Mouse (Mus musculus): ENCODE measurements at regions not wholly inside any gene's neighbourhood (a gene's known extent, or its start where the extent isn't known, plus 50 kb on each side); places are given as distances from the start of the nearest gene placed in this dataset.

- H3K27ac ChIP-seq (ENCODE audit: low read depth, low read length), result no peak overlapping the region
- H3K36me3 ChIP-seq (ENCODE audit: control insufficient read depth, insufficient read depth, low read length), result no peaks in the 10 kb centered on the region
- no peaks in the 10 kb centered on the region for H3K9me3 ChIP-seq (replicated peaks; ENCODE audit: control insufficient read depth, low read length)
- H3K4me2 ChIP-seq (ENCODE audit: low read length), result no peak overlapping the region
- WGBS, result 100% methylated on average over 1 of the region's 1 CpGs
- DNase-seq (ENCODE audit: low spot score) (no peak), ATAC-seq (no peak)
- no peaks in the 10 kb centered on the region for H3K4me1 ChIP-seq (ENCODE audit: control insufficient read depth, insufficient read depth, low read length)
- H3K9ac ChIP-seq (ENCODE audit: low read length), result no peak overlapping the region
- H3K27me3 ChIP-seq (replicated peaks; ENCODE audit: control insufficient read depth, insufficient read depth, low read length), result no peaks in the 10 kb centered on the region
- no peak overlapping the region for H3K4me3 ChIP-seq (ENCODE audit: low read depth, low read length)
Observed at GRCm38 (mm10) chr8:53985685-53986084, 91.7 kb upstream of the Vegfc start.

GRCm38 (mm10) chr8:53994208-53994607 lies 83.2 kb upstream of the Vegfc start:
- ATAC-seq (no peak), DNase-seq (ENCODE audit: low spot score) (no peak)
- H3K4me1 ChIP-seq (ENCODE audit: control insufficient read depth, insufficient read depth, low read length), result no peaks in the 10 kb centered on the region
- H3K36me3 ChIP-seq (ENCODE audit: control insufficient read depth, insufficient read depth, low read length), result no peaks in the 10 kb centered on the region
- H3K9me3 ChIP-seq (replicated peaks; ENCODE audit: control insufficient read depth, low read length), result no peaks in the 10 kb centered on the region
- no peak overlapping the region for H3K27ac ChIP-seq (ENCODE audit: low read depth, low read length)
- WGBS, result 93% methylated on average over 3 of the region's 3 CpGs
- no peak overlapping the region for H3K4me2 ChIP-seq (ENCODE audit: low read length)
- no peaks in the 10 kb centered on the region for H3K27me3 ChIP-seq (replicated peaks; ENCODE audit: control insufficient read depth, insufficient read depth, low read length)
- no peak overlapping the region for H3K9ac ChIP-seq (ENCODE audit: low read length)
- no peak overlapping the region for H3K4me3 ChIP-seq (ENCODE audit: low read depth, low read length)

GRCm38 (mm10) chr8:53997461-53997860 lies 79.9 kb upstream of the Vegfc start:
- Histone ChIP-seq H3K36me3 (ENCODE audit: control insufficient read depth, insufficient read depth, low read length) (no peaks in the 10 kb centered on the region), H3K27me3 (replicated peaks; ENCODE audit: control insufficient read depth, insufficient read depth, low read length) (no peaks in the 10 kb centered on the region), H3K4me3 (ENCODE audit: low read depth, low read length) (no peak overlapping the region), H3K4me2 (ENCODE audit: low read length) (no peak overlapping the region), H3K9ac (ENCODE audit: low read length) (no peak overlapping the region), H3K9me3 (replicated peaks; ENCODE audit: control insufficient read depth, low read length) (no peaks in the 10 kb centered on the region), H3K27ac (ENCODE audit: low read depth, low read length) (no peak overlapping the region), H3K4me1 (ENCODE audit: control insufficient read depth, insufficient read depth, low read length) (no peaks in the 10 kb centered on the region)
- DNase-seq (ENCODE audit: low spot score), result peak; percentile 62
- WGBS, result 78% methylated on average over 2 of the region's 2 CpGs
- ATAC-seq, result no peak

- Histone ChIP-seq H3K9ac (ENCODE audit: low read length) (no peak overlapping the region), H3K27me3 (replicated peaks; ENCODE audit: control insufficient read depth, insufficient read depth, low read length) (no peaks in the 10 kb centered on the region), H3K27ac (ENCODE audit: low read depth, low read length) (no peak overlapping the region), H3K4me3 (ENCODE audit: low read depth, low read length) (no peak overlapping the region), H3K4me1 (ENCODE audit: control insufficient read depth, insufficient read depth, low read length) (no peaks in the 10 kb centered on the region), H3K9me3 (replicated peaks; ENCODE audit: control insufficient read depth, low read length) (no peaks in the 10 kb centered on the region), H3K4me2 (ENCODE audit: low read length) (no peak overlapping the region), H3K36me3 (ENCODE audit: control insufficient read depth, insufficient read depth, low read length) (no peaks in the 10 kb centered on the region)
- peak; percentile 18; the same call in 1 of the 2 replicates for ATAC-seq
- WGBS, result 56% methylated on average over 1 of the region's 1 CpGs
- peak; percentile 6 for DNase-seq (ENCODE audit: low spot score)
Observed at GRCm38 (mm10) chr8:54002948-54003347, 74.5 kb upstream of the Vegfc start.

- Histone ChIP-seq H3K4me2 (ENCODE audit: low read length) (no peak overlapping the region), H3K27ac (ENCODE audit: low read depth, low read length) (no peak overlapping the region), H3K27me3 (replicated peaks; ENCODE audit: control insufficient read depth, insufficient read depth, low read length) (no peaks in the 10 kb centered on the region), H3K9ac (ENCODE audit: low read length) (no peak overlapping the region), H3K36me3 (ENCODE audit: control insufficient read depth, insufficient read depth, low read length) (no peaks in the 10 kb centered on the region), H3K4me1 (ENCODE audit: control insufficient read depth, insufficient read depth, low read length) (no peaks in the 10 kb centered on the region), H3K4me3 (ENCODE audit: low read depth, low read length) (no peak overlapping the region), H3K9me3 (replicated peaks; ENCODE audit: control insufficient read depth, low read length) (no peaks in the 10 kb centered on the region)
- DNase-seq (ENCODE audit: low spot score), result no peak
- 28% methylated on average over 3 of the region's 3 CpGs for WGBS
- no peak for ATAC-seq
Observed at GRCm38 (mm10) chr8:54014096-54014495, 63.3 kb upstream of the Vegfc start.

- ATAC-seq (peak; percentile 75), DNase-seq (ENCODE audit: low spot score) (peak; percentile 24)
- no peak overlapping the region for H3K4me2 ChIP-seq (ENCODE audit: low read length)
- no peak overlapping the region for H3K4me3 ChIP-seq (ENCODE audit: low read depth, low read length)
- 13% methylated on average over 3 of the region's 3 CpGs for WGBS
- no peaks in the 10 kb centered on the region for H3K27me3 ChIP-seq (replicated peaks; ENCODE audit: control insufficient read depth, insufficient read depth, low read length)
- no peak overlapping the region for H3K9ac ChIP-seq (ENCODE audit: low read length)
- no peak overlapping the region for H3K27ac ChIP-seq (ENCODE audit: low read depth, low read length)
- H3K4me1 ChIP-seq (ENCODE audit: control insufficient read depth, insufficient read depth, low read length), result no peaks in the 10 kb centered on the region
- no peaks in the 10 kb centered on the region for H3K9me3 ChIP-seq (replicated peaks; ENCODE audit: control insufficient read depth, low read length)
- H3K36me3 ChIP-seq (ENCODE audit: control insufficient read depth, insufficient read depth, low read length), result no peaks in the 10 kb centered on the region
Observed at GRCm38 (mm10) chr8:54018535-54019165, 58.8 kb upstream of the Vegfc start.

Measured in forebrain, embryonic 14.5 days (tissue).